Mouse (Mus musculus) ES-Bruce4 (cell line): ENCODE data around the gene Ntmt1.

ENCODE experiments used
- CTCF ChIP-seq: IDR thresholded peaks from one replicate; pipeline ENCODE4 v1.8.1; 2011; ENCODE audit warnings: low read depth, low read length
- POLR2A ChIP-seq: IDR thresholded peaks from one replicate; pipeline ENCODE4 v1.8.1; 2011; ENCODE audit warnings: low read length; ENCODE audit not compliant: insufficient read depth

GRCm38 (mm10) chr2:30782312-30783290 lies 25.0 kb upstream of the Ntmt1 start:
- no peak for TF ChIP-seq POLR2A
- no peak for TF ChIP-seq CTCF
